Mouse (Mus musculus) lung, postnatal 0 days (tissue): Measurements from ENCODE around the gene Arhgef18.

Experiments used
- CTCF ChIP-seq: IDR thresholded peaks from 2 replicates; pipeline ENCODE4 v1.5.1; 2016; ENCODE audit warnings: antibody characterized with exemption, mild to moderate bottlenecking
- EP300 ChIP-seq: IDR thresholded peaks from 2 replicates; pipeline ENCODE4 v1.6.1; 2016; ENCODE audit warnings: antibody characterized with exemption, mild to moderate bottlenecking, control low read depth

- TF ChIP-seq CTCF (no peak), EP300 (no peak)
Measured at GRCm38 (mm10) chr8:3352715-3353114, 40.1 kb upstream of the Arhgef18 start.
